Mouse (Mus musculus): ENCODE results near the gene Ror1. TPM values are rescaled to one million over a fixed set of nuclear protein-coding genes. Genes with fewer than 3 reads are reported as not detected.

The Ror1 gene
- polyA plus RNA-seq, 1 experiment = 0.27 TPM

GRCm38 (mm10) chr4:100132261-100132660 lies 36.7 kb downstream of the Ror1 start:
- TF ChIP-seq EP300 (IDR thresholded peaks at IDR 0.05; ENCODE audit: insufficient read depth, low read depth, low read length) (no peak), CTCF (IDR thresholded peaks at IDR 0.05; ENCODE audit: low read depth, low read length) (no peak), POLR2A (IDR thresholded peaks at IDR 0.05; ENCODE audit: insufficient read depth, low read length) (no peak)

GRCm38 (mm10) chr4:100136046-100136445 lies 40.5 kb downstream of the Ror1 start:
- Histone ChIP-seq H3K9me3 (replicated peaks; ENCODE audit: control insufficient read depth, insufficient read depth, low read length, poor library complexity, severe bottlenecking) (no peaks in the 10 kb centered on the region), H3K4me1 (ENCODE audit: control insufficient read depth, insufficient read depth, low read length) (no peaks in the 10 kb centered on the region), H3K9ac (ENCODE audit: low read depth, poor library complexity, severe bottlenecking) (no peak overlapping the region), H3K36me3 (ENCODE audit: control insufficient read depth, insufficient read depth, low read length, poor library complexity, severe bottlenecking) (no peaks in the 10 kb centered on the region), H3K27me3 (ENCODE audit: control insufficient read depth, insufficient read depth, low read length, poor library complexity, severe bottlenecking) (no peaks in the 10 kb centered on the region), H3K27ac (ENCODE audit: insufficient read depth, low read length) (no peak overlapping the region), H3K4me3 (ENCODE audit: low read depth, low read length) (no peak overlapping the region)
- TF ChIP-seq EP300 (IDR thresholded peaks at IDR 0.05; ENCODE audit: insufficient read depth, low read depth, low read length) = no peak
- no peak for TF ChIP-seq POLR2A (IDR thresholded peaks at IDR 0.05; ENCODE audit: insufficient read depth, low read length)
- TF ChIP-seq CTCF (IDR thresholded peaks at IDR 0.05; ENCODE audit: low read depth, low read length) = no peak

More at GRCm38 (mm10) chr4:100132261-100132660, 36.7 kb downstream of the Ror1 start:
- Histone ChIP-seq H3K4me1 (ENCODE audit: control insufficient read depth, insufficient read depth, low read length) (no peaks in the 10 kb centered on the region), H3K9me3 (replicated peaks; ENCODE audit: control insufficient read depth, insufficient read depth, low read length, poor library complexity, severe bottlenecking) (no peaks in the 10 kb centered on the region), H3K4me3 (ENCODE audit: low read depth, low read length) (no peak overlapping the region), H3K9ac (ENCODE audit: low read depth, poor library complexity, severe bottlenecking) (no peak overlapping the region), H3K27ac (ENCODE audit: insufficient read depth, low read length) (no peak overlapping the region), H3K36me3 (ENCODE audit: control insufficient read depth, insufficient read depth, low read length, poor library complexity, severe bottlenecking) (no peaks in the 10 kb centered on the region), H3K27me3 (ENCODE audit: control insufficient read depth, insufficient read depth, low read length, poor library complexity, severe bottlenecking) (no peaks in the 10 kb centered on the region; the same call in 1 of the 2 replicates)

- no peaks in the 10 kb centered on the region for H3K4me1 ChIP-seq (ENCODE audit: control insufficient read depth, insufficient read depth, low read length)
- H3K9me3 ChIP-seq (replicated peaks; ENCODE audit: control insufficient read depth, insufficient read depth, low read length, poor library complexity, severe bottlenecking) = no peaks in the 10 kb centered on the region
- H3K27ac ChIP-seq (ENCODE audit: insufficient read depth, low read length) = no peak overlapping the region
- H3K4me3 ChIP-seq (ENCODE audit: low read depth, low read length) = no peak overlapping the region
- no peaks in the 10 kb centered on the region for H3K27me3 ChIP-seq (ENCODE audit: control insufficient read depth, insufficient read depth, low read length, poor library complexity, severe bottlenecking)
- H3K36me3 ChIP-seq (ENCODE audit: control insufficient read depth, insufficient read depth, low read length, poor library complexity, severe bottlenecking) = no peaks in the 10 kb centered on the region
- TF ChIP-seq EP300 (IDR thresholded peaks at IDR 0.05; ENCODE audit: insufficient read depth, low read depth, low read length) (no peak), CTCF (IDR thresholded peaks at IDR 0.05; ENCODE audit: low read depth, low read length) (no peak), POLR2A (IDR thresholded peaks at IDR 0.05; ENCODE audit: insufficient read depth, low read length) (no peak)
- no peak overlapping the region for H3K9ac ChIP-seq (ENCODE audit: low read depth, poor library complexity, severe bottlenecking)
Measured at GRCm38 (mm10) chr4:100137102-100137835, 41.7 kb downstream of the Ror1 start.

GRCm38 (mm10) chr4:100141626-100142025 lies 46.0 kb downstream of the Ror1 start:
- TF ChIP-seq CTCF (IDR thresholded peaks at IDR 0.05; ENCODE audit: low read depth, low read length) (no peak), POLR2A (IDR thresholded peaks at IDR 0.05; ENCODE audit: insufficient read depth, low read length) (no peak), EP300 (IDR thresholded peaks at IDR 0.05; ENCODE audit: insufficient read depth, low read depth, low read length) (no peak)
- Histone ChIP-seq H3K27ac (ENCODE audit: insufficient read depth, low read length) (no peak overlapping the region), H3K9ac (ENCODE audit: low read depth, poor library complexity, severe bottlenecking) (no peak overlapping the region)

GRCm38 (mm10) chr4:100144744-100145143 lies 49.2 kb downstream of the Ror1 start:
- no peak overlapping the region for H3K9ac ChIP-seq (ENCODE audit: low read depth, poor library complexity, severe bottlenecking)
- TF ChIP-seq POLR2A (IDR thresholded peaks at IDR 0.05; ENCODE audit: insufficient read depth, low read length) (no peak), CTCF (IDR thresholded peaks at IDR 0.05; ENCODE audit: low read depth, low read length) (no peak), EP300 (IDR thresholded peaks at IDR 0.05; ENCODE audit: insufficient read depth, low read depth, low read length) (no peak)
- H3K27ac ChIP-seq (ENCODE audit: insufficient read depth, low read length) = no peak overlapping the region
- H3K36me3 ChIP-seq (ENCODE audit: control insufficient read depth, insufficient read depth, low read length, poor library complexity, severe bottlenecking) = no peaks in the 10 kb centered on the region
- no peak overlapping the region for H3K4me3 ChIP-seq (ENCODE audit: low read depth, low read length)
- H3K4me1 ChIP-seq (ENCODE audit: control insufficient read depth, insufficient read depth, low read length) = no peaks in the 10 kb centered on the region
- H3K27me3 ChIP-seq (ENCODE audit: control insufficient read depth, insufficient read depth, low read length, poor library complexity, severe bottlenecking) = no peaks in the 10 kb centered on the region
- H3K9me3 ChIP-seq (replicated peaks; ENCODE audit: control insufficient read depth, insufficient read depth, low read length, poor library complexity, severe bottlenecking) = no peaks in the 10 kb centered on the region

More at GRCm38 (mm10) chr4:100141626-100142025, 46.0 kb downstream of the Ror1 start:
- Histone ChIP-seq H3K4me1 (ENCODE audit: control insufficient read depth, insufficient read depth, low read length) (no peaks in the 10 kb centered on the region), H3K4me3 (ENCODE audit: low read depth, low read length) (no peak overlapping the region), H3K36me3 (ENCODE audit: control insufficient read depth, insufficient read depth, low read length, poor library complexity, severe bottlenecking) (no peaks in the 10 kb centered on the region), H3K27me3 (ENCODE audit: control insufficient read depth, insufficient read depth, low read length, poor library complexity, severe bottlenecking) (no peaks in the 10 kb centered on the region), H3K9me3 (replicated peaks; ENCODE audit: control insufficient read depth, insufficient read depth, low read length, poor library complexity, severe bottlenecking) (no peaks in the 10 kb centered on the region)

- Histone ChIP-seq H3K27me3 (ENCODE audit: control insufficient read depth, insufficient read depth, low read length, poor library complexity, severe bottlenecking) (0 out of 2 replicates have a peak, but pooled peaks cover 1% of the 10 kb centered on the region), H3K9ac (ENCODE audit: low read depth, poor library complexity, severe bottlenecking) (no peak overlapping the region), H3K27ac (ENCODE audit: insufficient read depth, low read length) (no peak overlapping the region), H3K4me1 (ENCODE audit: control insufficient read depth, insufficient read depth, low read length) (no peaks in the 10 kb centered on the region), H3K36me3 (ENCODE audit: control insufficient read depth, insufficient read depth, low read length, poor library complexity, severe bottlenecking) (no peaks in the 10 kb centered on the region), H3K9me3 (replicated peaks; ENCODE audit: control insufficient read depth, insufficient read depth, low read length, poor library complexity, severe bottlenecking) (no peaks in the 10 kb centered on the region), H3K4me3 (ENCODE audit: low read depth, low read length) (no peak overlapping the region)
- no peak for TF ChIP-seq EP300 (IDR thresholded peaks at IDR 0.05; ENCODE audit: insufficient read depth, low read depth, low read length)
- TF ChIP-seq POLR2A (IDR thresholded peaks at IDR 0.05; ENCODE audit: insufficient read depth, low read length) = no peak
- TF ChIP-seq CTCF (IDR thresholded peaks at IDR 0.05; ENCODE audit: low read depth, low read length) = no peak
Measured at GRCm38 (mm10) chr4:100150797-100151196, 55.2 kb downstream of the Ror1 start.
